In the genomic region with DNA sequence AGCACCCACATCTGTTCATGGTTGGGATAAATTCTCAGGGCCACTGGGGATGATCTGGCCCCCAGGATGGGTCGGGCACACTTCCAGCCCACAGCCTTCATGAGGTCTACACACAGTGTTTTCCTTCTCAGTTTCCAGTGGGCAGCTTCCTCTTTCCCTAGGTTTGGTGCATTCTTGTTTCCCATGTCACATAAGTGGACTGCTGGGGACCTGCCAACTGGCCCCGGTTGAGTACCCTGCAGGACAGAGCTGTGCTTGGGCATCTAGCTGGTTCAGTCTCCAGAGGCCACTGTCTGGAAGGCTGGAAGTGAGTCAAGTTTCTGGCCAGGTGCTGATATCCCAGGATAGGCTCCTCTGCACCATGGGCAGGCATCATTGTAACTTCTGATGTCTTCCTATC, we compare ENCODE assay signal across 21 mouse cellular contexts. TPM values are rescaled to one million over a fixed set of nuclear protein-coding genes. Genes with fewer than 3 reads are reported as not detected.
DNase-seq lines count a peak whose midpoint lies in the region; ATAC-seq lines count a peak whose summit lies in the region.
"Had no signal": no experiment of that assay in that cellular context is flagged by ENCODE, and none has a peak within 500 bp of the region (broad histone marks: within the 10 kb centered on the region; RNA-seq: fewer than 3 reads in every experiment).

No protein-coding gene starts in this region.

- H3K4me2 ChIP-seq in hindbrain, embryonic 14.5 days (replicated peaks): no peak overlapping the region
- H3K4me2 ChIP-seq in liver, embryonic 12.5 days: no peak overlapping the region
- H3K4me2 ChIP-seq: heart, embryonic 12.5 days; limb, embryonic 12.5 days; midbrain, embryonic 13.5 days; neural tube, embryonic 13.5 days had no signal

- H3K27me3 ChIP-seq in hindbrain, embryonic 14.5 days (ENCODE audit: control insufficient read depth, insufficient read depth, low read length): no peaks in the 10 kb centered on the region
- no peaks in the 10 kb centered on the region for H3K27me3 ChIP-seq in liver, embryonic 12.5 days (replicated peaks)
- H3K27me3 ChIP-seq: heart, embryonic 12.5 days; limb, embryonic 12.5 days; midbrain, embryonic 13.5 days; neural tube, embryonic 13.5 days had no signal

- H3K9me3 ChIP-seq in hindbrain, embryonic 14.5 days (ENCODE audit: control insufficient read depth, low read length): no peaks in the 10 kb centered on the region
- no peaks in the 10 kb centered on the region for H3K9me3 ChIP-seq in liver, embryonic 12.5 days (replicated peaks)
- H3K9me3 ChIP-seq: limb, embryonic 12.5 days; midbrain, embryonic 13.5 days; neural tube, embryonic 13.5 days had no signal

- no peak overlapping the region for H3K4me3 ChIP-seq in hindbrain, embryonic 14.5 days (replicated peaks; ENCODE audit: low read length)
- H3K4me3 ChIP-seq in liver, embryonic 12.5 days: no peak overlapping the region
- H3K4me3 ChIP-seq: heart, embryonic 12.5 days; limb, embryonic 12.5 days; midbrain, embryonic 13.5 days; neural tube, embryonic 13.5 days had no signal

- no peak for ATAC-seq in hindbrain, embryonic 14.5 days (ENCODE audit: low FRiP score)
- ATAC-seq in liver, embryonic 12.5 days: no peak
- ATAC-seq: forebrain, postnatal 0 days; hindbrain, embryonic 16.5 days; intestine, embryonic 16.5 days; midbrain, embryonic 13.5 days had no signal

- intact Hi-C loops in heart, postnatal 10 days (cut with DNase I): no loop called here

- WGBS in hindbrain, embryonic 14.5 days: 91% methylated on average over 2 of the region's 2 CpGs
- WGBS in liver, embryonic 12.5 days (ENCODE audit: insufficient replicate concordance): 61% methylated on average over 2 of the region's 2 CpGs

- no peak overlapping the region for H3K27ac ChIP-seq in hindbrain, embryonic 14.5 days
- no peak overlapping the region for H3K27ac ChIP-seq in liver, embryonic 12.5 days
- H3K27ac ChIP-seq: limb, embryonic 12.5 days; liver, embryonic 14.5 days; macrophage; midbrain, embryonic 13.5 days; neural tube, embryonic 13.5 days had no signal

- DNase-seq in kidney, adult 18-20 months: peak; percentile 6
- DNase-seq in kidney, adult 11 months: no peak
- DNase-seq in right cerebral cortex, postnatal 10 days (ENCODE audit: low spot score in 2 of 2): peak; percentile 37
- DNase-seq in right cerebral cortex, adult 18-20 months: no peak
- DNase-seq in lung, postnatal 10 days: peak; percentile 33
- no peak for DNase-seq in hindbrain, embryonic 14.5 days (ENCODE audit: low spot score)
- DNase-seq in heart, postnatal 10 days: no peak
- DNase-seq: adrenal gland, adult 8-10 months; B cell, adult 2 months; cerebellum, adult 9-11 months; forebrain, postnatal 0 days; thymus, postnatal 14 days had no signal

- H3K4me1 ChIP-seq in hindbrain, embryonic 14.5 days (replicated peaks; ENCODE audit: control insufficient read depth, insufficient read depth, low read length): no peaks in the 10 kb centered on the region
- peaks cover 5% of the 10 kb centered on the region for H3K4me1 ChIP-seq in liver, embryonic 12.5 days
- H3K4me1 ChIP-seq: heart, embryonic 12.5 days; limb, embryonic 12.5 days; midbrain, embryonic 13.5 days; neural tube, embryonic 13.5 days had no signal

- H3K9ac ChIP-seq in hindbrain, embryonic 14.5 days: no peak overlapping the region
- H3K9ac ChIP-seq in liver, embryonic 12.5 days: no peak overlapping the region
- H3K9ac ChIP-seq: forebrain, postnatal 0 days; heart, embryonic 12.5 days; limb, embryonic 12.5 days; liver, embryonic 14.5 days; midbrain, embryonic 13.5 days; neural tube, embryonic 13.5 days had no signal

- H3K36me3 ChIP-seq in hindbrain, embryonic 14.5 days (replicated peaks; ENCODE audit: control insufficient read depth, insufficient read depth): no peaks in the 10 kb centered on the region
- H3K36me3 ChIP-seq in liver, embryonic 12.5 days: no peaks in the 10 kb centered on the region
- H3K36me3 ChIP-seq: heart, embryonic 12.5 days; limb, embryonic 12.5 days; midbrain, embryonic 13.5 days; neural tube, embryonic 13.5 days had no signal

RNA-seq across cellular contexts. Expression of a gene that starts 29.5 kb away (rescaled TPM):
- polyA plus RNA-seq in hindbrain, embryonic 14.5 days (2014; fragmentation: Nextera tagmentation; extraction: Ambion mirVana): 131 and 143 TPM in 2 replicates
- 18.7 and 21.6 TPM in 2 replicates for polyA plus RNA-seq in liver, embryonic 12.5 days (2016; fragmentation: Nextera tagmentation; extraction: Ambion mirVana)
- 10 to 100 TPM; 32.8 to 38.5 TPM for total RNA-seq in heart, postnatal 10 days (2021)

Comparison
In these comparisons a context has a peak if more than half of its experiments do, and no peak if none do; other contexts are left out.
1. DNase-seq: peak in kidney, adult 18-20 months (single experiment), right cerebral cortex, postnatal 10 days (2 of 2) and lung, postnatal 10 days (single experiment); none in kidney, adult 11 months (single experiment), right cerebral cortex, adult 18-20 months (single experiment), hindbrain, embryonic 14.5 days (single experiment) and heart, postnatal 10 days (0 of 2).